Mouse (Mus musculus) ES-Bruce4 (cell line): Measurements from ENCODE around the gene Hist1h2an.

Experiments used
- CTCF ChIP-seq: IDR thresholded peaks from one replicate; pipeline ENCODE4 v1.8.1; 2011; ENCODE audit warnings: low read depth, low read length
- EP300 ChIP-seq: IDR thresholded peaks from 2 replicates; pipeline ENCODE4 v1.6.1; 2011; ENCODE audit warnings: low read depth, low read length; ENCODE audit not compliant: insufficient read depth
- POLR2A ChIP-seq: IDR thresholded peaks from one replicate; pipeline ENCODE4 v1.8.1; 2011; ENCODE audit warnings: low read length; ENCODE audit not compliant: insufficient read depth

GRCm38 (mm10) chr13:21778814-21779766, 7.9 kb downstream of the Hist1h2an start:
- no peak for TF ChIP-seq CTCF
- peak; percentile 99 for TF ChIP-seq POLR2A
- TF ChIP-seq EP300 = no peak
